Mouse (Mus musculus): ENCODE measurements around the gene 2700081O15Rik. TPM values are rescaled to one million over a fixed set of nuclear protein-coding genes. Genes with fewer than 3 reads are reported as not detected.
A peak's percentile ranks its signal among the peaks of the same experiment; 100 is the strongest.

The 2700081O15Rik gene
- total RNA-seq, 2 experiments from 2014 or later, result 42.5 to 44.5 TPM

DNA sequence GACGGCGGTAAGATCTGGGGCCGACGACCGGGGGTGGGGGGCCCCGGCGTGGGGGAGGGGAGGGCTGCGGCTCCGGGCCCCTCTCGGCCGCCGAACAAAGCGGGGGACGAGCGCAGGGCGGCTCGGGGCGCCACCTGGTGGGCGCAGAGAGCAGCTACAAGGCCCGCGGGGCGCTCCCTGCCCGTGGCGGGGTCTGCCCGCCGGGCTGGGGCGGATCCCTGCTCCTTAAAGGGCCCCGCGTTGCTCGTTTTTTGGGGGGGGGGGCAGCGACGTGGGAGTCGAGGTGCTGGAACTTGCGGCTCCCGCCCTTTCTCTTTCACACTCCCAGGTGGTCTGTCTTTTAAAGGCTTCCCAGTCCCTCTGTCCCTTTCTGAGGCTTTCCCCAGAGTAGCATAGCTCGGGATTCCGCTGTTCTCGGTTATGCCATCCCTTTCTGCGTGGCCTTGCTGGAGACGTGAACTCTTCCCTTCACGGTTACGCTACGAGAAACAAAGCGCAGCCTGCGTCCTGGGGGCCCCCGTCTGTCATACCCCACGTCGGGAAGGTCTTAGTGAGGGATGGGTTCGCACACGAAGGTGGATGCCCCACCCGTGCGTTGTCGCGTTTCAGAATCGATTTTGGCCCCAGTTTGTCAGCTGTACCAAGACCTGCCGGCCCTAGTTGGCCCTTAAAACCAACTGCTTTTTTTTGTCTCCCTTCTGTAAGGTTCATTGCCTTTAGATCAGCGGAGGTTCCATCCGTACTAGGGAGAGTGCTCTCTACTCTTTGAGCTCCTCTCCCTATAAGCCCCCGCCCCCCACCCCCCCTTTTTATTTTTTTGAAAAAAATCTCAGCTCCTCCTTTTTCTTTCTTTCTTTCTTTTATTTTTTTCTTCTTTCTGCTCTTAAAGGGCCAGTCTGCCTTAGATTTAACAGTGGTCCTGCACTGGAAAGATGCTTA lies 755 bp downstream of the 2700081O15Rik start:
- intact Hi-C loops (cut with DNase I), result loop anchor here (2.0 to 5.0 kb wide), 4 partner anchors 35 to 351 kb away; partner anchors contain the start of genes Mark2 and Spindoc
- peak; percentile 72 to 84 for DNase-seq (ENCODE audit: low spot score in 2 of 2)

- intact Hi-C loops (cut with DNase I), result loop anchor here (5.0 kb wide), 3 partner anchors 77 to 352 kb away; partner anchors contain the start of gene Mark2
- no peak for DNase-seq (ENCODE audit: low spot score in 2 of 2)
Measured at GRCm38 (mm10) chr19:7419134-7419533, 1.7 kb downstream of the 2700081O15Rik start.

DNA sequence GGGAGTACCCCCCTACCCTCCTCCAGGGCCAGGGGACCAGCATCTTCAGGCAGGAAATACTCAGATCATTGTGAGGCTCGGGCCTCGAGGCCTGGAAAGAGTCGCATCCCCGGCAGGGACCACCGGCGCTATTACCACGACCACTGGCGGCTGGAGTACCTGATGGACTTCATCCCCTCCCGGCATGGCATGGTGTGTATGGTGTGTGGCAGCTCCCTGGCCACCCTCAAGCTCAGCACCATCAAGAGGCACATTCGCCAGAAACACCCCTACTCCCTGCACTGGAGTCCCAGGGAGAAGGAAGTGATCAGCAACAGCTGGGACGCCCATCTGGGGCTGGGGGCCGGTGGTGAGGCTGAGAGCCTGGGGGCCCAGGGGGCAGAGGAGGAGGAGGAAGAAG lies 2.7 kb downstream of the 2700081O15Rik start:
- no peak for DNase-seq (ENCODE audit: low spot score in 2 of 2)
- intact Hi-C loops (cut with DNase I), result no loop called here

GRCm38 (mm10) chr19:7420841-7421601 lies 3.6 kb downstream of the 2700081O15Rik start:
- intact Hi-C loops (cut with DNase I), result no loop called here
- no peak for DNase-seq (ENCODE audit: low spot score in 2 of 2)

DNA sequence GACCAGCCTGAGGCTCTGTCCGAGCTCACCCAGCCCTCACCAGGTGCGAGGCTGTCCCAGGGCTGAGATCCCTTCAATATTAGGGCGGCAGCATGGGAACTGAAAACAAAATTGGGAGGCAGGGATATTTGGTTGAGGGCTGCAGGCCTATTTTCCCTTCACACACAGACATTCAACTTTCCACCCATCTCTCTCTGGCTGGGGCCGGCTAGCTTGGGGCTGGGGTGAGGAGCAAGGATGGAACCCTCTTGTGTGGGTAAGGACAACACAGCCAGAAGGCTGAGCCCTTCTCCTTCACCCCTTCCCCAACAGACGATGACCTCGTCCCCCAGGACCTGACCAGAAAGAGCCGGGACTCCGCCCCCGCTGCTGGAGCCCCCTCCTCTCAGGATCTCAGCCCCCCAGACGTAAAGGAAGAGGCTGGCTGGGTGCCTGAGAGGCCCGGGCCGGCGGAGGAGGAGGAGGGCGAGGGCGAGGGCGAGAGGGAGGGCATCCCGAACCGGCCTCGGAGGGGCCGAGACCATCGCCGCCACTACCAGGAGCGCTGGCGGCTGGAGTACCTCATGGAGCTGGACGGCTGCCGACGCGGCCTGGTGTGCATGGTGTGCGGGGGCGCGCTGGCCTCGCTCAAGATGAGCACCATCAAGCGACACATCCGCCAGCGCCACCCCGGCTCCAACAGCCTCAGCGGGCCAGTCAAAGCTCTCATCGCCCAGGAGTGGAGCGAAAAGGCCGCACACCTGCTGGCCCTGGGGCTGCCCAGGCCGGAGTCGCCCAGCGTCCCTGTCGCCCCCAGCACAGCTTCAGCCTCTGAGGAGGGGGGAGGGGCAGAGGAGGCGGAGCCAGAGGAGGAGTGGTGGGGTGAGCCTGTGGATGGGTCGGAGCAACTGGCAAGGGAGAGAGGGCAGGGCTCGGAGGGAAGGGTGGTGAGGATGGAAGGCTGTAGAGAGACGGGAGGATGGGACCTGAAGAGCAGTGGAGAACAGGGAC lies 4.5 kb downstream of the 2700081O15Rik start:
- peak; percentile 68 to 76 for DNase-seq (ENCODE audit: low spot score in 2 of 2)
- intact Hi-C loops (cut with DNase I), result no loop called here

- peak in 1 of 2 experiments; percentile 19 for DNase-seq (ENCODE audit: low spot score in 2 of 2)
- intact Hi-C loops (cut with DNase I), result no loop called here
Measured at GRCm38 (mm10) chr19:7422656-7423027, 5.2 kb downstream of the 2700081O15Rik start.

- intact Hi-C loops (cut with DNase I), result no loop called here
- DNase-seq (ENCODE audit: low spot score in 2 of 2), result peak; percentile 78 to 79
Measured at GRCm38 (mm10) chr19:7423028-7423655, 5.7 kb downstream of the 2700081O15Rik start.

DNA sequence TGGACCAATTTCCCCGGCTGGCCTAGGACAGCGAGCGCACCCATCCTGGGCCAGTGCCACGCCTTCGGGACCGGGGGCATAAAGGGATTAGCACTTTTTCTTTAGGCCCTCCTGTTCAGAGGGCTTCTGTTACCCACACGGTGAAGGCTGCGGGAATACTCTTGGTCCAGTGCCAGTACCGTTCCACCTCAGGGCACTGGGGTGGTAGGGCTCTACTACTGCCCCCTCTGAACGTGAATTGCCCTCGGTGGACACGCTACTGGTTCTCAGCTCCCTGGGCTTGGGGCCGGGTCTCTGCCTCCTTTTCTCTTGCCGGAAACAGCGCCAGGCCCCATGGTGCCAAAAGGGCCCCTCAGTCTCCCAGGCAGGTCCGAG lies 6.2 kb downstream of the 2700081O15Rik start:
- intact Hi-C loops (cut with DNase I), result no loop called here
- DNase-seq (ENCODE audit: low spot score in 2 of 2), result peak in 1 of 2 experiments; percentile 19

DNA sequence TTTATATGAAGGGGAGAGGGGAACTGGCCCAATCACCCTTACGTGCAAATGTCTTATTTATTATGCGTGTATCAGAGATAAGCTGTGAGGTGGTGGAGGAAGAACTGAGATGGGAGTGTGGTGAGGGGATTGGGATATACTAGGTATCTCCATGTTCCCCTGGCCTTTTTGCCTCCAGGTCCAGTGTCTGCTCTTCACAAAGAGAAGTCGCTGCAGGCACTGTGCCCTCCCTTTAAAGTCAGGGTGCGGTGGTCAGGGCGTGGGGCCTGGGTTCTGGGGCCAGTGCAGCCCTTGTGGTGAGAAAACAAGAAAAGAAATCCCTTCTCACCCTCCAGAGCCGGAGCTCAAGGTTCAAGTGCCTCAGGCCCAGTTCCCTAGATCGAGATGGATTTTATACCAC lies 6.7 kb downstream of the 2700081O15Rik start:
- intact Hi-C loops (cut with DNase I), result no loop called here

DNA sequence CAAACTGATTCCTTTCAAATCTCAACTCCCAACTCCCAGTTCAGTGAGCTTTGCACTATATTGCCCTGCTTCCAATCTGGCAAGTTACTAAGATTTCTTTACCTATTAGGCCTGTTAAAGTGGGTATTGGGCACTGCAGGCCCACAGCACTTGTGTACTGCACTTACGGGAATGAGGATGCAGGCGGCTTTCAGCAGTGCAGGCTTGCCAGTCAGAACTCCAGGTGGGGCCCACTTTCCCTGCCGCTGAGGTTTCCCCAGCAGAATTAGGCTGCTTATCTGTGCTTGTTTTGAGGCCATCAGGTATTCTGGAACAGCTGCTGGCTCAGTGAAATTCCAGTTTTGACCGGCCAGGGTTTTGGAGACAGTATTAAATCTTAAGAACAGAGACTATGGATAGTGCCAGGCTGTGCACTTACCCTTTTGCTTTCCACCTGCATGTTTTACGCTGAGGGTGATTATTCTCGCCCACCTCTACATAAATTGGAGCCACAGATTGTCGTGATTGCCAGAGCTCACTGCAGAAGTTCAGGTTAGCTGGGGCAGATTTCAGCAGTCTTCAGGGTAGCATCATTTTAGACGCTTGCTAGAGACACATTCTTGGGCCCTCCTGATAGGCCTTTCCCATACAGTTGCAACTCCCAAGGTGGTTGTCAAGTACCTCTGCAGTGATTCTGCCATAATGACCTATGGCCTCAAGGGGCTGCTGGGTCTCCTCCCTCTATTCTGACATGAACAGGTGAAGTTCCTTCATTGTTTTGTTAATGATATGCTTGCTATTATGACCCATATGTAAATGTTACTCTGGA lies 7.4 kb downstream of the 2700081O15Rik start:
- peak in 1 of 2 experiments; percentile 27 for DNase-seq (ENCODE audit: low spot score in 2 of 2)
- intact Hi-C loops (cut with DNase I), result no loop called here

More for the DNA sequence above, 6.7 kb downstream of the 2700081O15Rik start:
- DNase-seq (ENCODE audit: low spot score in 2 of 2), result no peak

- intact Hi-C loops (cut with DNase I), result no loop called here
- DNase-seq (ENCODE audit: low spot score in 2 of 2), result no peak
Measured at GRCm38 (mm10) chr19:7425398-7425775, 8.0 kb downstream of the 2700081O15Rik start.

DNA sequence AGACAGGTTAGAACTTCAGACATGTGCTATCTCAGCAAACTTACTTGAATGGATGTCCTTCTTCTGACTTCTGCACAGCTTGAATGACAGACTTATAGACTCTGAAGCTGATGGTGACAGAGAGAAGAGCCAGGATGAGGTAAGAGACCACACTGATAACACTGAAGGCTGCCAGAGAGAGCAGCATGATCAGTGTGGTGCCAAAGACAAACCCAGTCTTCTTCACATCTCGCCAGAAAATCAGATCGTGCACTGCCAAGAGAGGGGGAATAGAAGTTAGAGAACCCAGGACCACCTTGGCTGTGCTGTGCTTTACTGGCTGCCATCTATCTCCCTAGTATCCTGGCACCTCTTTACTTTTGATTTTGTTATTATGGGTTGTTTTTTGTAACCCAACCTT lies 17.5 kb downstream of the 2700081O15Rik start:
- intact Hi-C loops (cut with DNase I), result no loop called here

DNA sequence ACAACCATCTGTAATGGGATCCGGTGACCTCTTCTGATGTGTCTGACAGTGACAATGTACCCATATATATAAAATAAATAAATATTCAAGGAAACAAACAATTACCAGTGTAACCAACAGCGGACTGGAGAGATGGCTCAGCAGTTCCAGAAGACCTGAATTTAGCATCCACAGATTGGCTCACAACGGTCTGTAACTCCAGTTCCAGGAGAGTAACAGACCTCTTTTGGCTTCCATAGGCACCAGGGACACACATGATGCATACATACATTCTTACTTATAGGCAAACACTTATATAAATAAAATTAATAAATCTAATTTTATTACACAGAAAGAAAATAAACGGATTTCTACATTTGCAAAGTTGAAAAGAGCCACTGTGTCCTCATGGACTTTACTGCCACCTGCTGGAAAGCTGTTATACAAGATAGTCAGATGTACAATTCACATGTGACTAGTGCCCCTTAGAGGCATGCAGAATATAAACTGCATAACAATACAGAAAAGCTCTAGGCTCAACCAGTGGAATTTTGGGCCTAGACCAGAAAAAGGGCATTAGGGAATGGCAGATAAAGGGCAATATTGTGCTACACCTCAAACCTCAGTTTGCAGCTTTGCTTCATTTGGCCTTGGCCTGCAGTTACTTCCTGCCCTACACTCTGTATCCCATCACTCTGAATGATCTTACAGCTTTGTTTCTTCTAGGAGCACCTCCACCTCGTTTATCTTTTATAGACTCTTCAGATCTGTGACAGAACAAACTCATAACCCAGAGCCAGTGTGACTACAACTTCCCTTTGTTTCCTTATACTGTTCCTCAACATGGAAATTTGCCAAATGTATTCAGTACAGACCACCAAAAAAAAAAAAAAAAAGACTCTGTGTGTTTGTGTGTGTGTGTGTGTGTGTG lies 18.9 kb downstream of the 2700081O15Rik start:
- peak; percentile 74 to 83 for DNase-seq (ENCODE audit: low spot score in 2 of 2)
- intact Hi-C loops (cut with DNase I), result no loop called here

More for the DNA sequence above, 17.5 kb downstream of the 2700081O15Rik start:
- no peak for DNase-seq (ENCODE audit: low spot score in 2 of 2)

DNA sequence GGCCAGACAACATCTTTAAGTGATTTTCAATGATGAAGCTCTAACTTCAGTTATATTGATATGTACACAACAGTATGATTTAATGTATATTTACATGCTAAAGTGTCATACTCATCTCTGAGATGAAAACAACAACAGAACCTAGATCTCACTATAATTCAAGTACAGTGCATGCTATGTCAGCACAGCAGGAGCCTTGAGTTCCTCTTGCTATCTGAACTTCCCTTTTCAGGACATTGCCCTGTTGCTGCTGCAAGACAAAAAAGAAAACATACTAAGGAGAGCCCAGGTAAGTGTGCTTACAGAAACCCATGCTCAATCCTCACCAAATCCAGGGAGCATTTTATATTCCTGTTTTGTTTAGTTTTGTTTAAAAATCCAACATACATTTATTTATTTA lies 20.9 kb downstream of the 2700081O15Rik start:
- intact Hi-C loops (cut with DNase I), result no loop called here
- DNase-seq (ENCODE audit: low spot score in 2 of 2), result no peak

GRCm38 (mm10) chr19:7441493-7441892 lies 24.1 kb downstream of the 2700081O15Rik start:
- intact Hi-C loops (cut with DNase I), result loop anchor here (5.0 kb wide), 1 partner anchor 41 kb away; the partner anchor contains the start of gene Rtn3
- peak; percentile 71 to 72 for DNase-seq (ENCODE audit: low spot score in 2 of 2)

- intact Hi-C loops (cut with DNase I), result no loop called here
- no peak for DNase-seq (ENCODE audit: low spot score in 2 of 2)
Measured at GRCm38 (mm10) chr19:7445105-7445504, 27.7 kb downstream of the 2700081O15Rik start.

- no peak for DNase-seq (ENCODE audit: low spot score in 2 of 2)
- intact Hi-C loops (cut with DNase I), result no loop called here
Measured at GRCm38 (mm10) chr19:7445596-7445995, 28.2 kb downstream of the 2700081O15Rik start.

Measured in left cerebral cortex, postnatal 14 days (tissue).